Mouse (Mus musculus): ENCODE measurements around the gene Nek8.

DNA sequence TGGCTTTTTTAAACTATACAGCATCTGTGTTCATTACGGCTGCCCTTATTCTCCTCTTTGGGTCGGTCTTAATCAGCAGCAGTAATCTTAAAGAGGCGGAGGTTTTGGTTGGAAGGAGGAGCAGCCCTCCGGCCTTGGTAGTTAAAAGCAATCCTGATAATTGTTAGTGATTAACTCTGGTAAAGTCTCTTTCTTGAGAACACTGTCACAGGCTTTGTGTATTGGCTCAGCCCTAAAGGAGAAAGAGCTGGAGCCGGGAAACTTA, 60.4 kb downstream of the Nek8 start:
- TF ChIP-seq CTCF (IDR thresholded peaks at IDR 0.05; ENCODE audit: low read depth) (no peak), EP300 (IDR thresholded peaks at IDR 0.05; ENCODE audit: low read depth) (no peak)

Data from liver, postnatal 0 days (tissue).